Mouse (Mus musculus): ENCODE measurements around the gene Ulbp1. TPM values are rescaled to one million over a fixed set of nuclear protein-coding genes. Genes with fewer than 3 reads are reported as not detected.

The Ulbp1 gene
- polyA plus RNA-seq (2017; shearing (Covaris generic)): 11.3 TPM

GRCm38 (mm10) chr10:7473197-7473889 lies at the start of gene Ulbp1:
Gene Ulbp1, minus strand, starts transcription at chr10:7473638.

Other genes with a start within 250 kb of the Ulbp1 start
- 2.7 TPM for gene Lrp11, start 116.2 kb upstream of the Ulbp1 start, polyA plus RNA-seq (2017; shearing (Covaris generic))
- 12.3 TPM for gene Nup43, start 193.9 kb upstream of the Ulbp1 start, polyA plus RNA-seq (2017; shearing (Covaris generic))
- 102 TPM for gene Pcmt1, start 207.5 kb upstream of the Ulbp1 start, polyA plus RNA-seq (2017; shearing (Covaris generic))
- gene Lats1, start 207.6 kb upstream of the Ulbp1 start, polyA plus RNA-seq (2017; shearing (Covaris generic)): 14.6 TPM

All from effector memory CD4-positive, alpha-beta T cell, adult 7 months (primary cell).